Mouse (Mus musculus): ENCODE results near the gene Atrn. TPM values are rescaled to one million over a fixed set of nuclear protein-coding genes. Genes with fewer than 3 reads are reported as not detected.

Atrn gene
- polyA plus RNA-seq, 1 experiment from 2014 or later, result 3.1 TPM

GRCm38 (mm10) chr2:130992818-130993217 is 86.5 kb downstream of the Atrn start:
- Histone ChIP-seq H3K27me3 (replicated peaks; ENCODE audit: control insufficient read depth, insufficient read depth, low read length) (no peaks in the 10 kb centered on the region), H3K9me3 (ENCODE audit: control insufficient read depth) (no peaks in the 10 kb centered on the region), H3K4me3 (ENCODE audit: low read depth, low read length) (no peak overlapping the region), H3K4me2 (replicated peaks; ENCODE audit: low read depth) (no peak overlapping the region), H3K9ac (ENCODE audit: low read depth, low read length) (no peak overlapping the region), H3K36me3 (ENCODE audit: control insufficient read depth, insufficient read depth) (peaks cover 12% of the 10 kb centered on the region; the same call in 1 of the 2 replicates), H3K4me1 (replicated peaks; ENCODE audit: control insufficient read depth, insufficient read depth, low read length) (no peaks in the 10 kb centered on the region), H3K27ac (ENCODE audit: low read depth, low read length) (no peak overlapping the region)
- 97% methylated on average over 2 of the region's 2 CpGs for WGBS
- ATAC-seq, result no peak
- TF ChIP-seq CTCF (IDR thresholded peaks at IDR 0.05; ENCODE audit: low read depth), result no peak

DNA sequence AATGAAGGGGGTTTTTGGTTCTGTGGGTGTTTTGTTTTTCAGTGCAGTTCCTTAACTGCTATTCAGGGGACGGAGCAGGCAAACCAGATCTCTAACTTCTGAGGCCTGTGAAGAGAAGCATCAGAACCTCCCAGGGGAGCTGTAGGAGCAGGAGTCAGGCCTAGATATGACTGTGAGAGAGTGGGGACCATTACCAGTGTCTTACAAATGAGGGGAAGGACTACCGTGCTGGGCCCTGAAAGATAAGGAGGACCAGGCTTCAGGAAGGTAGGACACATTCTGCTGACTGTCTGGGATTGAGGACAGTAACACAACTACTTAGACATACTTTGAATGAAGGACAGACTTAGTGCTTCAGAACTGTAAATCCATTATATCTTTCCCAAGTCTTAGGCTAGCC is 102.8 kb downstream of the Atrn start:
- no peak overlapping the region for H3K4me3 ChIP-seq (ENCODE audit: low read depth, low read length)
- ATAC-seq, result no peak
- H3K4me2 ChIP-seq (replicated peaks; ENCODE audit: low read depth), result no peak overlapping the region
- no peaks in the 10 kb centered on the region for H3K4me1 ChIP-seq (replicated peaks; ENCODE audit: control insufficient read depth, insufficient read depth, low read length)
- H3K27ac ChIP-seq (ENCODE audit: low read depth, low read length), result no peak overlapping the region
- H3K36me3 ChIP-seq (ENCODE audit: control insufficient read depth, insufficient read depth), result peaks cover 26% of the 10 kb centered on the region; the same call in 1 of the 2 replicates
- H3K9me3 ChIP-seq (ENCODE audit: control insufficient read depth), result no peaks in the 10 kb centered on the region
- no peak overlapping the region for H3K9ac ChIP-seq (ENCODE audit: low read depth, low read length)
- TF ChIP-seq CTCF (IDR thresholded peaks at IDR 0.05; ENCODE audit: low read depth), result no peak
- no peaks in the 10 kb centered on the region for H3K27me3 ChIP-seq (replicated peaks; ENCODE audit: control insufficient read depth, insufficient read depth, low read length)
- 87% methylated on average over 2 of the region's 2 CpGs for WGBS

- no peaks in the 10 kb centered on the region for H3K4me1 ChIP-seq (replicated peaks; ENCODE audit: control insufficient read depth, insufficient read depth, low read length)
- peaks cover 24% of the 10 kb centered on the region for H3K36me3 ChIP-seq (ENCODE audit: control insufficient read depth, insufficient read depth)
- 67% methylated on average over 1 of the region's 1 CpGs for WGBS
- H3K9me3 ChIP-seq (ENCODE audit: control insufficient read depth), result no peaks in the 10 kb centered on the region
- 0 out of 2 replicates have a peak, but pooled peaks have one; percentile 25 for ATAC-seq
- no peaks in the 10 kb centered on the region for H3K27me3 ChIP-seq (replicated peaks; ENCODE audit: control insufficient read depth, insufficient read depth, low read length)
- no peak overlapping the region for H3K4me3 ChIP-seq (ENCODE audit: low read depth, low read length)
- no peak for TF ChIP-seq CTCF (IDR thresholded peaks at IDR 0.05; ENCODE audit: low read depth)
- no peak overlapping the region for H3K9ac ChIP-seq (ENCODE audit: low read depth, low read length)
- H3K4me2 ChIP-seq (replicated peaks; ENCODE audit: low read depth), result no peak overlapping the region
- no peak overlapping the region for H3K27ac ChIP-seq (ENCODE audit: low read depth, low read length)
Measured at GRCm38 (mm10) chr2:131010566-131010965, 104.3 kb downstream of the Atrn start.

GRCm38 (mm10) chr2:131025230-131025629 is 118.9 kb downstream of the Atrn start:
- WGBS, result 97% methylated on average over 2 of the region's 2 CpGs
- Histone ChIP-seq H3K9ac (ENCODE audit: low read depth, low read length) (no peak overlapping the region), H3K36me3 (ENCODE audit: control insufficient read depth, insufficient read depth) (peaks cover 52% of the 10 kb centered on the region), H3K4me3 (ENCODE audit: low read depth, low read length) (no peak overlapping the region), H3K4me1 (replicated peaks; ENCODE audit: control insufficient read depth, insufficient read depth, low read length) (no peaks in the 10 kb centered on the region; the same call in 1 of the 2 replicates), H3K27me3 (replicated peaks; ENCODE audit: control insufficient read depth, insufficient read depth, low read length) (no peaks in the 10 kb centered on the region), H3K4me2 (replicated peaks; ENCODE audit: low read depth) (no peak overlapping the region), H3K9me3 (ENCODE audit: control insufficient read depth) (no peaks in the 10 kb centered on the region), H3K27ac (ENCODE audit: low read depth, low read length) (no peak overlapping the region)
- ATAC-seq, result no peak
- no peak for TF ChIP-seq CTCF (IDR thresholded peaks at IDR 0.05; ENCODE audit: low read depth)

DNA sequence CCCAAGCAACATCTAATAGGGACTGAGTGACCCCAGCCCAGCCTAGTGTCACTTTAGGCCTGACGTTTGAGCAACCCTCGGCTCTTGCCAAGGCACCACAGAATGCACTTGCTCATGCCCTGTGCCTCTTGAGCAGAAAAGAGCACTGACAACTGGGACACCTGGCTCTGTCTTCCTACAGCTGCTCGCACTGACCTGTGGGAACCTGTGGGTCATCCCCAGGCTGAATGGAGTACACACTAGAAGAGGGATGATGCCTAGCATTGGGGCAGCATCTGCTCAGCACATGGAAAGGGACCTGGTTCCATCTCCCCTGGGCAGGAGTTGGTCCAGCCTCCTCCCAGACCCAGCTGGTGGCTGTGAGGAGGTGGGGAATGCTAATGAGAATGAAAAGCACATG is 120.6 kb downstream of the Atrn start:
- 96% methylated on average over 3 of the region's 3 CpGs for WGBS
- H3K9ac ChIP-seq (ENCODE audit: low read depth, low read length), result no peak overlapping the region
- H3K4me2 ChIP-seq (replicated peaks; ENCODE audit: low read depth), result no peak overlapping the region
- H3K36me3 ChIP-seq (ENCODE audit: control insufficient read depth, insufficient read depth), result peaks cover 37% of the 10 kb centered on the region
- ATAC-seq, result no peak
- no peak for TF ChIP-seq CTCF (IDR thresholded peaks at IDR 0.05; ENCODE audit: low read depth)
- H3K27ac ChIP-seq (ENCODE audit: low read depth, low read length), result no peak overlapping the region
- no peaks in the 10 kb centered on the region for H3K27me3 ChIP-seq (replicated peaks; ENCODE audit: control insufficient read depth, insufficient read depth, low read length)
- H3K9me3 ChIP-seq (ENCODE audit: control insufficient read depth), result no peaks in the 10 kb centered on the region
- no peak overlapping the region for H3K4me3 ChIP-seq (ENCODE audit: low read depth, low read length)
- H3K4me1 ChIP-seq (replicated peaks; ENCODE audit: control insufficient read depth, insufficient read depth, low read length), result no peaks in the 10 kb centered on the region; the same call in 1 of the 2 replicates

DNA sequence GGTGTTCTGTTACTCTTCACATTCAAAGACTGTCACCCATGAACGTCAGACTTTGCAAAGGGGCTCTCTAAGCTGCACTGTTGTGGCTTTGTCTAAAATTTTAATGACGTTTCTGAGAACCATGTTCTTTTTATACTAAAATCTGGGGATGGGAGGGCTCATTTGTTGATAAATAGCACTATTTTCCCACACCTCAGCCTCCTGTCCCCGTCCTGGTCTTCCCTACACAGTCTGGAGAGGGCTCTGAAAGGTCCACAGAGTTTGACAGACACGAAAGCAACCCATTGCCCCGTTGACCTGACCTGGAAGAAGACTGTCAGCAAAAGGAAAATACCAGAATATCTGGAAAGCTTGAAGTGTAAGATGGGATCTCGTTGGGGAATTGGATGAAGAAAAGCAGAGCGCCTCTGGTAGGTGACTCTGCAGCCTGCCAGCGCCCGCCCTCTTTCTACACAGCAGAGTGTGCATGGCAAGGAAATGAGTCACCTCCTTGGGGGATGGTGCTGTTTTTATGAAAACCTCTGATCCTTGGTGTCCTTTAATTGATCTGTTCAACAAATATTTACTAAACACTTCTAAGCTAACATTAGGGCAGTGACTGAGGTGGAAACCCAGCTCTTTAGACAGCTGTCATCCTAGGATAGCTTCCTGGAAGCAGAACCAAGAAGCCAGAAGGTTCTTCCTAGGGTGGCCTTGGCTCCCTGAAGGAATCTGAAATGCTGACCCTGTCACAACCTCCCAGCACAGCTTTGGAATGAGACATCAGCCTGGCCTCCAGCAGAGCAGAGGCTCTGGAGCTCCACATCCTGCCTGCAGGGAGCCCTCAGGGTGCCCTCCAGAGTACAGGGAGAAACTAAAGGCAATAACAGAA is 123.0 kb downstream of the Atrn start:
- ATAC-seq, result peak; percentile 43; the same call in 1 of the 2 replicates
- H3K9me3 ChIP-seq (ENCODE audit: control insufficient read depth), result peaks cover 6% of the 10 kb centered on the region; the same call in 1 of the 2 replicates
- H3K4me2 ChIP-seq (replicated peaks; ENCODE audit: low read depth), result no peak overlapping the region
- H3K4me3 ChIP-seq (ENCODE audit: low read depth, low read length), result no peak overlapping the region
- TF ChIP-seq CTCF (IDR thresholded peaks at IDR 0.05; ENCODE audit: low read depth), result no peak
- no peaks in the 10 kb centered on the region; the same call in 1 of the 2 replicates for H3K4me1 ChIP-seq (replicated peaks; ENCODE audit: control insufficient read depth, insufficient read depth, low read length)
- H3K36me3 ChIP-seq (ENCODE audit: control insufficient read depth, insufficient read depth), result peaks cover 24% of the 10 kb centered on the region
- H3K27ac ChIP-seq (ENCODE audit: low read depth, low read length), result no peak overlapping the region
- H3K27me3 ChIP-seq (replicated peaks; ENCODE audit: control insufficient read depth, insufficient read depth, low read length), result no peaks in the 10 kb centered on the region
- H3K9ac ChIP-seq (ENCODE audit: low read depth, low read length), result no peak overlapping the region
- 38% methylated on average over 9 of the region's 9 CpGs for WGBS
